ENCODE assay signal across 21 mouse cellular contexts in the genomic region with DNA sequence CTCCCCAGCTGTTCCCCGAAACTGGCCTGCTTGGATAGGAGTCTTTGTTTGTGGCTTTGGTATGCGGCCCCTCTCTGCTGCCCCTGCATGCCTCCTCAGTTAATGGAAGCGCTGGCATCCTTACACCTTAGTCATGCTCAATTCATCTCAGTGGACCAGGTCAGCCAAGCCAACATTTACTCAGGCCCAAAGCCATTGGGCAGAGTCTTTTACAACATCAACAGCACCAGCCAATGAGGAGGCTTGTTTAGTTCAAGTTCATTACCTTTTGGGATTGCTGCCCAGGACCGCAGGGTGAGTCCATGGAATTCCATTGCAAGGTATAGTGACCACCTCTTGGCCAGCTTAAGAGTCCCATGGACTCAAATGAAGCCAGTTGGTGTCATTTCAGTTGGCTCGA.
DNase-seq lines count a peak whose midpoint lies in the region; ATAC-seq lines count a peak whose summit lies in the region.
"Had no signal": no experiment of that assay in that cellular context is flagged by ENCODE, and none has a peak within 500 bp of the region (broad histone marks: within the 10 kb centered on the region; RNA-seq: fewer than 3 reads in every experiment).

No protein-coding gene starts in this region.

- no peak overlapping the region for H3K9ac ChIP-seq in embryonic facial prominence, embryonic 14.5 days (ENCODE audit: low read depth, low read length)
- H3K9ac ChIP-seq in kidney, embryonic 16.5 days (replicated peaks; ENCODE audit: low read length) = no peak overlapping the region
- H3K9ac ChIP-seq: embryonic facial prominence, embryonic 12.5 days; hindbrain, embryonic 12.5 days had no signal

- 62% methylated on average over 5 of the region's 5 CpGs for WGBS in embryonic facial prominence, embryonic 14.5 days
- WGBS in embryonic facial prominence, embryonic 10.5 days = 83% methylated on average over 5 of the region's 5 CpGs
- 76% methylated on average over 5 of the region's 5 CpGs for WGBS in kidney, embryonic 16.5 days

- no peaks in the 10 kb centered on the region for H3K4me1 ChIP-seq in embryonic facial prominence, embryonic 14.5 days (ENCODE audit: control insufficient read depth, insufficient read depth, low read length)
- H3K4me1 ChIP-seq in embryonic facial prominence, embryonic 10.5 days = no peaks in the 10 kb centered on the region
- H3K4me1 ChIP-seq in kidney, embryonic 16.5 days (ENCODE audit: insufficient read depth, low read length) = no peaks in the 10 kb centered on the region
- H3K4me1 ChIP-seq: embryonic facial prominence, embryonic 12.5 days; heart, embryonic 10.5 days; hindbrain, embryonic 12.5 days had no signal

- ATAC-seq in embryonic facial prominence, embryonic 14.5 days (ENCODE audit: low read depth) = no peak
- ATAC-seq in kidney, embryonic 16.5 days (ENCODE audit: low FRiP score, low TSS enrichment) = no peak
- ATAC-seq: forebrain, embryonic 14.5 days; hindbrain, embryonic 16.5 days; inflammation-experienced regulatory T-cells, adult 6 months had no signal

- DNase-seq in embryonic facial prominence, embryonic 14.5 days (ENCODE audit: low spot score) = peak; percentile 49
- no peak for DNase-seq in embryonic facial prominence, embryonic 10.5 days (ENCODE audit: low spot score)
- DNase-seq in kidney, adult 9 months = peak; percentile 16
- DNase-seq in NIH3T3 (ENCODE audit: low read depth) = peak; percentile 60
- no peak for DNase-seq in embryo, embryonic 10.5 days (ENCODE audit: low spot score)
- DNase-seq: adrenal gland, adult 8-10 months; adrenal gland, postnatal 36 days; cerebellum, adult 8-10 months; embryo, embryonic 11 days; gastrocnemius, adult 2 months; gastrocnemius, postnatal 25 days; heart, postnatal 10 days; heart, postnatal 4 days had no signal

- no peaks in the 10 kb centered on the region for H3K9me3 ChIP-seq in embryonic facial prominence, embryonic 14.5 days (ENCODE audit: control insufficient read depth, low read length)
- H3K9me3 ChIP-seq in embryonic facial prominence, embryonic 10.5 days = no peaks in the 10 kb centered on the region
- no peaks in the 10 kb centered on the region for H3K9me3 ChIP-seq in kidney, embryonic 16.5 days (ENCODE audit: low read length)
- H3K9me3 ChIP-seq: embryonic facial prominence, embryonic 12.5 days; heart, embryonic 10.5 days; hindbrain, embryonic 12.5 days had no signal

- H3K27ac ChIP-seq in embryonic facial prominence, embryonic 14.5 days (replicated peaks; ENCODE audit: low read depth, low read length) = no peak overlapping the region
- H3K27ac ChIP-seq in embryonic facial prominence, embryonic 10.5 days (replicated peaks) = no peak overlapping the region
- H3K27ac ChIP-seq in kidney, embryonic 16.5 days (ENCODE audit: low read length) = no peak overlapping the region
- H3K27ac ChIP-seq: embryonic facial prominence, embryonic 12.5 days; gastrocnemius, adult 2 months; heart, embryonic 10.5 days; hindbrain, embryonic 12.5 days had no signal

- no peak overlapping the region for H3K4me3 ChIP-seq in embryonic facial prominence, embryonic 14.5 days (ENCODE audit: low read depth, low read length)
- no peak overlapping the region for H3K4me3 ChIP-seq in embryonic facial prominence, embryonic 10.5 days
- no peak overlapping the region for H3K4me3 ChIP-seq in kidney, embryonic 16.5 days (ENCODE audit: low read length)
- H3K4me3 ChIP-seq: embryonic facial prominence, embryonic 12.5 days; gastrocnemius, adult 2 months; heart, embryonic 10.5 days; hindbrain, embryonic 12.5 days had no signal

- no peaks in the 10 kb centered on the region for H3K36me3 ChIP-seq in embryonic facial prominence, embryonic 14.5 days (ENCODE audit: control insufficient read depth, insufficient read depth, low read length)
- no peaks in the 10 kb centered on the region for H3K36me3 ChIP-seq in embryonic facial prominence, embryonic 10.5 days (replicated peaks)
- H3K36me3 ChIP-seq in kidney, embryonic 16.5 days (ENCODE audit: insufficient read depth, low read length) = no peaks in the 10 kb centered on the region
- H3K36me3 ChIP-seq: embryonic facial prominence, embryonic 12.5 days; heart, embryonic 10.5 days; hindbrain, embryonic 12.5 days had no signal

- no peak overlapping the region for H3K4me2 ChIP-seq in embryonic facial prominence, embryonic 14.5 days (ENCODE audit: low read depth, low read length)
- no peak overlapping the region for H3K4me2 ChIP-seq in kidney, embryonic 16.5 days (replicated peaks; ENCODE audit: low read depth, low read length)
- H3K4me2 ChIP-seq: embryonic facial prominence, embryonic 12.5 days; hindbrain, embryonic 12.5 days had no signal

- no peaks in the 10 kb centered on the region for H3K27me3 ChIP-seq in embryonic facial prominence, embryonic 14.5 days (replicated peaks; ENCODE audit: control insufficient read depth, insufficient read depth, low read length)
- no peaks in the 10 kb centered on the region for H3K27me3 ChIP-seq in embryonic facial prominence, embryonic 10.5 days (replicated peaks; ENCODE audit: low read depth, poor library complexity, severe bottlenecking)
- no peaks in the 10 kb centered on the region for H3K27me3 ChIP-seq in kidney, embryonic 16.5 days (ENCODE audit: insufficient read depth, low read length)
- H3K27me3 ChIP-seq: CH12.LX; hindbrain, embryonic 12.5 days had no signal

Comparison
In these comparisons a context has a peak if more than half of its experiments do, and no peak if none do; other contexts are left out.
1. DNase-seq: peak in embryonic facial prominence, embryonic 14.5 days (single experiment), kidney, adult 9 months (single experiment) and NIH3T3 (single experiment); none in embryonic facial prominence, embryonic 10.5 days (single experiment) and embryo, embryonic 10.5 days (single experiment).